Mouse (Mus musculus): ENCODE measurements around the gene Cxcl16.

DNA sequence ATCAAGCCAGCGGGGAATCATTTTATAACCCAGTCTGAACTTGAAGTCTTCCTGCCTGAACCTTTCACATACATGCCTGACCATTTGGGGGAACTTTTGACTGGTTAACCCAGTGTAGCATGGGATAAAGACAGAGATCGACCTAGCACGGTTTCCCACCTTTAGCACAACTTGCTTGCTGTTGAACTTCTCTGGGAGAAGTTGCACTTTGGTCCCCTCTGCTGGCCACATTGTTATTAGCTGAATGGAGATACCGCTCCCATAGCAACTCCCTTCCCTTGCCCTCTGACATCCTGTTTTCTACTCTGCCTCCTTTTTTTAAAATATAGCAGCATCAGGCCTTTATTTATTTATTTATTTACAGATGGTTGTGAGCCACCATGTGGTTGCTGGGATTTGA lies 46.6 kb upstream of the Cxcl16 start:
- TF ChIP-seq TAL1 (IDR thresholded peaks at IDR 0.05; ENCODE audit: low read length), result no peak
- TF ChIP-seq GATA1 (IDR thresholded peaks at IDR 0.05; ENCODE audit: low read length), result no peak

Measured in erythroblast, embryonic 14.5 days (primary cell).